Mouse (Mus musculus) megakaryocyte-erythroid progenitor cell, adult 5 weeks (primary cell): ENCODE data around the gene Cramp1l. TPM values are rescaled to one million over a fixed set of nuclear protein-coding genes. Genes with fewer than 3 reads are reported as not detected.

ENCODE experiments used
- polyA plus RNA-seq: library from polyadenylated mRNA; stranded (reverse); fragments of >175 nt; gene quantifications from 2 replicates; pipeline ENCODE4 v1.2.3, GENCODE M21; 2012

Cramp1l gene
- 23.0 and 36.4 TPM in 2 replicates for polyA plus RNA-seq

DNA sequence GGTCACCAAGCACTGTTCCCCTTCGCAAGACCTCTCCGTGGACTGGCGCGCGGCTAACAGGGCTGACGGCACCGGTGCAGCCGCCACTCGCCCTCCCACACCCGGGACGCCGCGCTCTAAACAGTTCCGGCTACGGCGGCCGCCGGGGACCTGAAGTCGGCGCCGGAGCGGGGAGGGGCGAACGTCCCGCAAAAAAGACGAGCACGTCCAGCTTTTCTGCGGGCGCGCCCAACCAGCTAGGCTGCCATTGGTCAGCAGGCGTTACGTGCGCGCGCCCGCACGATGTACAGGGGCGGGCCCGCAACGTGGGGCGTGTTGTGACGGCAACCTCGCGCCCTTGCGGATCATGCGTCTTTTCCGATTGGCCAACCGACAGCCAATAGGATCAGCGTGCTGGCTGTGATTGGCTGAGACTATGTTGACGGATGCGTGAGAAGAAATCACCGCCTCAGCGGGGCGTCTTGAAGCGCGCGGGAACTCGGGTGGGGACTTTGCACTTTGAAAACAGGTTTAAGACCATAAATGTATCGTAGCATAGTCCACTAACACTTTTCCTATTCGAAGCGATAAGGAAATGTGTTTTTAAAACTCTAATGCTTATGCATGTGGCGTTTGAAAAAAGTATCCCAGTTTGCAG lies at the start of gene Cramp1l, which contains the start of gene Ift140:
Gene Cramp1l (minus strand): TSS at position 134 of the 637 bp plus-strand sequence.
Gene Ift140 (plus strand): TSS at position 431 of the 637 bp plus-strand sequence.

DNA sequence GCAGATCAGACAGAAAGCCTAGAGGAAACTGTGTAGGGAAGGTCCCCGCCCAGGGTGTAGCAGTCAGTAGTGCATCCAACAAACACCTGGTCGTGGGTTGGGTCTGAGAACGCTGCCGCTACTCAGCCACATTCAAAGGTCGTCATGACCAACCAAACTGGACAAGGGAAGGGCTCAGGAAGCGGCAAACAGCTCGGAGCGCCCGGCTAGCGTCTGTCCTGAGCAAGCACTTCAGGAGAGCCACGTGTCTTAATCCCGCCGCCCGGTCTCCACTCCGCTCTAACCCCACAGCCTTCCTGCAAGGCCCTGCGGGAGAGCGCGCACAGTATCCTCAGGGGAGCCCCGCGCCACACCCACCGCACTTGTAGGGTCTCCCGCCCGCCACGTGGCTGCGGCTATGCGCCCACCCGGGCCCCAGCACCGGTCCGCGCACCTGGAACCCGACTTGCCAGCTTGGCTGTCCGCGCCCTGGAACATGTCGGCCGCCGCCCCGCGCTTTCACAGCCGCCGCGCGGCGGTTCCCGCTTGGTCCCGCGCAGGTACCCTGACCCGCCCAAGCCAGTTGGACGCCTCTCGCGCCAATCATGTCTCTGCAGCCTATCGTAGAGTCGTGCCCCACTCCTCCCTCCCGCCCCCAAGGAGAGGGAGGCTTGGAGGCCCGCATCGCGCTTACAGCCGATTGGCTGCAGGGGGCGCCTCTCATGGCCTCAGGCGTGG lies 55.3 kb downstream of the Cramp1l start, which contains the start of gene Jpt2:
Gene Jpt2 (minus strand): TSS at position 555 of the 717 bp plus-strand sequence.

DNA sequence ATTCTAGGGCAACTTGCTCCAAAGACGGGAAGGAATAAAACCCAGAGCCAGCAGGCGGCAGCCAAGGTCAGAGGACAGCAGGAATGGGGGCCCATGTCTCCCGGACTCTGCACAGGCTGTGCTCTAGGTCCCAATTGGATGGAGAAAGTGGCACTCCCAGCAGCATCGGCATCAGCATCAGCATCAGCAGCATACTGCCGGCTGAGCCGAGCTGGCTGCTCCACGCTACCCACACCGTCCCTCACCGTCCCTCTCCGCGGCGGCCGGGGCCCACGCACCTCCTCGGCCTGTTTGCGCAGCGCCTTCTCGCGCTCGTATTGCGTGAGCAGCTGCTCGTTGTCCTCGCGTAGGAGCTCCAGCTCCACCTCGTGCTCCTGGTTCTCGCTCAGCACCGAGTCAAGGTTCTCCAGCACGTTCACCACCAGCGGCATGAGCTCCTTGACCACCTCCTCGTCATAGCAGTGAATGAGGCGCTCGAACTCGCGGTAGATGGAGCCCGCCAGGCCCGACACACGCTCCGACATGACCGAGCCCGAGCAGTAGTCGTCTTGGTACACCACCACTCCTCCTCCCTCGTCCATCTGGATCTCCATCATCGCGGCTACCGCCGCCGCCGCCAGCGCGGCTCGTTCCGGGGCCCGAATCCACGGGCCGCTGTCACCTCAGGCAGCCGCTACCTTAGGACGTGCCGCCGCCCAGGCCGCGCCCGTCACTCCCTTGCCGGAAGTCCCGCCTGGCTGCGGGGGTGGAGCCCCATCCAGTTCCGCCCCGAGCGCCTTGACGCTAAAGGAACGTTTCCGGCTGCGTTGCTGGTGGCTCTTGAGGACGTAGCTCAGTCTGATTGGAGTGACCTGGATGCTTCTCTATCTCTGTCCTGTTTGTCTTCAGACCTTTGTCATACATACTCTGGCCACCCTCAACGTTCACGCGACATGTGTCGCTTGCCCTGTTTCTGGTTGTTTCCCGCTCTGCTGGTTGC lies 79.0 kb downstream of the Cramp1l start, which contains the start of gene Mapk8ip3:
Gene Mapk8ip3 (minus strand): TSS at position 719 of the 979 bp plus-strand sequence.

Other genes starting within 250 kb of the Cramp1l start
- not detected in 2 replicates for gene Meiob, start 211.5 kb downstream of the Cramp1l start, polyA plus RNA-seq
- gene Hagh, start 175.6 kb downstream of the Cramp1l start, polyA plus RNA-seq: 23.5 and 28.8 TPM in 2 replicates
- 4.0 and 4.1 TPM in 2 replicates for gene Fahd1, start 165.4 kb downstream of the Cramp1l start, polyA plus RNA-seq
- 0.05 and 0.10 TPM in 2 replicates for gene Igfals, start 149.8 kb downstream of the Cramp1l start, polyA plus RNA-seq
- 90.9 and 102 TPM in 2 replicates for gene Nubp2, start 129.4 kb downstream of the Cramp1l start, polyA plus RNA-seq
- 36.2 and 37.4 TPM in 2 replicates for gene Spsb3, start 129.1 kb downstream of the Cramp1l start, polyA plus RNA-seq
- 16.0 and 16.9 TPM in 2 replicates for gene Eme2, start 120.7 kb downstream of the Cramp1l start, polyA plus RNA-seq
- gene Mrps34, start 120.7 kb downstream of the Cramp1l start, polyA plus RNA-seq: 84.7 and 84.8 TPM in 2 replicates
- gene Nme3, start 119.3 kb downstream of the Cramp1l start, polyA plus RNA-seq: 19.9 and 26.0 TPM in 2 replicates
- gene Mapk8ip3, start 78.8 kb downstream of the Cramp1l start, polyA plus RNA-seq: 47.5 and 84.7 TPM in 2 replicates
- gene Jpt2, start 55.1 kb downstream of the Cramp1l start, polyA plus RNA-seq: 21.6 and 25.1 TPM in 2 replicates
- gene Ift140, start 297 bp upstream of the Cramp1l start, polyA plus RNA-seq: 12.2 and 12.3 TPM in 2 replicates
- gene Tmem204, start 67.8 kb upstream of the Cramp1l start, polyA plus RNA-seq: not detected in 2 replicates
- gene Telo2, start 100.2 kb upstream of the Cramp1l start, polyA plus RNA-seq: 38.2 and 47.2 TPM in 2 replicates
- gene Ptx4, start 105.0 kb upstream of the Cramp1l start, polyA plus RNA-seq: 0.05 TPM in 1 of 2 replicates, not detected in the other
- 20.5 and 22.9 TPM in 2 replicates for gene Clcn7, start 117.6 kb upstream of the Cramp1l start, polyA plus RNA-seq
- not detected in 2 replicates for gene Ccdc154, start 146.7 kb upstream of the Cramp1l start, polyA plus RNA-seq
- gene Gm38655, start 159.7 kb upstream of the Cramp1l start, polyA plus RNA-seq: not detected in 2 replicates
- gene BC003965, start 168.8 kb upstream of the Cramp1l start, polyA plus RNA-seq: 22.4 and 24.1 TPM in 2 replicates
- gene Unkl, start 172.6 kb upstream of the Cramp1l start, polyA plus RNA-seq: 35.4 and 53.1 TPM in 2 replicates
- gene Gnptg, start 224.3 kb upstream of the Cramp1l start, polyA plus RNA-seq: 17.5 and 21.9 TPM in 2 replicates
- 12.3 and 13.5 TPM in 2 replicates for gene Tsr3, start 224.4 kb upstream of the Cramp1l start, polyA plus RNA-seq
- gene Baiap3, start 240.6 kb upstream of the Cramp1l start, polyA plus RNA-seq: 19.0 and 20.3 TPM in 2 replicates